Mouse (Mus musculus) spleen, adult 2 months (tissue): ENCODE data around the gene Actb.

Source experiments
- CTCF ChIP-seq: fragments of 200-500 bp; IDR thresholded peaks from 2 replicates; pipeline ENCODE4 v1.5.1; 2011; ENCODE audit warnings: mild to moderate bottlenecking, inconsistent platforms; ENCODE audit not compliant: insufficient read depth, insufficient read length, insufficient replicate concordance; ENCODE audit errors: extremely low read depth
- POLR2A ChIP-seq: fragments of 200-500 bp; IDR thresholded peaks from 2 replicates; pipeline ENCODE4 v1.6.1; 2011; ENCODE audit warnings: low read depth, low read length, inconsistent platforms

GRCm38 (mm10) chr5:142875513-142875905 lies 31.0 kb downstream of the Actb start:
- TF ChIP-seq CTCF = no peak
- no peak for TF ChIP-seq POLR2A
